Mouse (Mus musculus) lung, postnatal 0 days (tissue): ENCODE data around the gene Hoga1.

ENCODE experiments used
- CTCF ChIP-seq: IDR thresholded peaks from 2 replicates; pipeline ENCODE4 v1.5.1; 2016; ENCODE audit warnings: antibody characterized with exemption, mild to moderate bottlenecking
- EP300 ChIP-seq: IDR thresholded peaks from 2 replicates; pipeline ENCODE4 v1.6.1; 2016; ENCODE audit warnings: antibody characterized with exemption, mild to moderate bottlenecking, control low read depth

- TF ChIP-seq CTCF (no peak), EP300 (no peak)
These were observed 30.6 kb downstream of the Hoga1 start for GRCm38 (mm10) chr19:42075992-42076391.
